Mouse (Mus musculus) hindbrain, embryonic 16.5 days (tissue): ENCODE results near the gene Mgll. TPM values are rescaled to one million over a fixed set of nuclear protein-coding genes. Genes with fewer than 3 reads are reported as not detected.

Experiments used
- ATAC-seq: fragments of 200-750 bp; cut with Nextera tagmentation; 2 replicates; pipeline ENCODE4 v1.8.0; 2017; ENCODE audit warnings: moderate TSS enrichment, moderate library complexity
- H3K27ac ChIP-seq: fragments of 300-500 bp; sonication (generic); 2 replicates; pipeline ENCODE4 v1.5.1; 2014; ENCODE audit warnings: low read depth, mild to moderate bottlenecking, control low read depth, low read length, moderate library complexity
- H3K27me3 ChIP-seq: fragments of 300-500 bp; sonication (generic); replicated peaks from 2 replicates; pipeline ENCODE4 v1.6.1; 2014; ENCODE audit warnings: low read length; ENCODE audit not compliant: control insufficient read depth, insufficient read depth
- H3K36me3 ChIP-seq: fragments of 300-500 bp; sonication (generic); 2 replicates; pipeline ENCODE4 v1.6.1; 2014; ENCODE audit warnings: mild to moderate bottlenecking, low read length, moderate library complexity, mixed read lengths; ENCODE audit not compliant: control insufficient read depth, insufficient read depth
- H3K4me1 ChIP-seq: fragments of 300-500 bp; sonication (generic); 2 replicates; pipeline ENCODE4 v1.6.1; 2014; ENCODE audit warnings: low read depth, low read length; ENCODE audit not compliant: control insufficient read depth, insufficient read depth
- H3K4me2 ChIP-seq: fragments of 300-500 bp; sonication (generic); 2 replicates; pipeline ENCODE4 v1.6.1; 2014; ENCODE audit warnings: mild to moderate bottlenecking, low read length, control low read depth, moderate library complexity
- H3K4me3 ChIP-seq: fragments of 300-500 bp; sonication (generic); 2 replicates; pipeline ENCODE4 v1.5.1; 2014; ENCODE audit warnings: mild to moderate bottlenecking, low read length, control low read depth, moderate library complexity
- H3K9ac ChIP-seq: fragments of 300-500 bp; sonication (generic); 2 replicates; pipeline ENCODE4 v1.6.1; 2014; ENCODE audit warnings: low read depth, mild to moderate bottlenecking, control low read depth, low read length, moderate library complexity
- H3K9me3 ChIP-seq: fragments of 300-500 bp; sonication (generic); 2 replicates; pipeline ENCODE4 v1.6.1; 2014; ENCODE audit warnings: mild to moderate bottlenecking, low read length, moderate library complexity; ENCODE audit not compliant: control insufficient read depth
- WGBS: fragments of 180-500 bp; shearing (Covaris S2); extraction: QIAGEN DNeasy Blood & Tissue Kit; methylation state at CpG from one replicate; pipeline ENCODE4 v1.1.7; 2014; 5-methylcytosine and 5-hydroxymethylcytosine counted together
- polyA plus RNA-seq: library from polyadenylated mRNA; unstranded; fragments of >200 nt; fragmentation: Nextera tagmentation; extraction: Ambion mirVana; gene quantifications from 2 replicates; pipeline ENCODE4 v1.2.1, GENCODE M21; 2015

Gene Mgll
- polyA plus RNA-seq, 1 experiment from 2014 or later, result 96.8 TPM

- peak overlapping the region; percentile 26; the same call in 1 of the 2 replicates for H3K9ac ChIP-seq
Observed at GRCm38 (mm10) chr6:88726252-88727211, 2.3 kb downstream of the Mgll start.

GRCm38 (mm10) chr6:88727490-88727889, 3.3 kb downstream of the Mgll start:
- H3K9ac ChIP-seq, result no peak overlapping the region
- no peak for ATAC-seq
- H3K36me3 ChIP-seq, result no peaks in the 10 kb centered on the region
- H3K27me3 ChIP-seq, result no peaks in the 10 kb centered on the region
- H3K9me3 ChIP-seq, result no peaks in the 10 kb centered on the region
- H3K4me2 ChIP-seq, result no peak overlapping the region; the same call in 1 of the 2 replicates
- peaks cover 15% of the 10 kb centered on the region for H3K4me1 ChIP-seq
- no peak overlapping the region for H3K27ac ChIP-seq
- H3K4me3 ChIP-seq, result no peak overlapping the region
- WGBS, result 79% methylated on average over 5 of the region's 5 CpGs

More at GRCm38 (mm10) chr6:88726252-88727211, 2.3 kb downstream of the Mgll start:
- Histone ChIP-seq H3K4me3 (peak overlapping the region; percentile 18), H3K4me1 (peaks cover 11% of the 10 kb centered on the region; the same call in 1 of the 2 replicates), H3K27me3 (no peaks in the 10 kb centered on the region), H3K27ac (peak overlapping the region; percentile 66), H3K9me3 (no peaks in the 10 kb centered on the region), H3K4me2 (peak overlapping the region; percentile 93), H3K36me3 (no peaks in the 10 kb centered on the region)
- ATAC-seq, result peak; percentile 71
- WGBS, result 54% methylated on average over 9 of the region's 9 CpGs

GRCm38 (mm10) chr6:88728054-88728453, 3.8 kb downstream of the Mgll start:
- ATAC-seq, result no peak
- peaks cover 18% of the 10 kb centered on the region for H3K4me1 ChIP-seq
- H3K4me2 ChIP-seq, result no peak overlapping the region
- H3K27ac ChIP-seq, result no peak overlapping the region
- WGBS, result 55% methylated on average over 7 of the region's 7 CpGs
- no peaks in the 10 kb centered on the region for H3K9me3 ChIP-seq
- no peaks in the 10 kb centered on the region for H3K36me3 ChIP-seq
- no peaks in the 10 kb centered on the region for H3K27me3 ChIP-seq
- no peak overlapping the region for H3K9ac ChIP-seq
- H3K4me3 ChIP-seq, result no peak overlapping the region

GRCm38 (mm10) chr6:88728515-88728914, 4.3 kb downstream of the Mgll start:
- no peaks in the 10 kb centered on the region for H3K9me3 ChIP-seq
- H3K9ac ChIP-seq, result no peak overlapping the region
- peaks cover 21% of the 10 kb centered on the region for H3K4me1 ChIP-seq
- no peaks in the 10 kb centered on the region for H3K27me3 ChIP-seq
- H3K4me2 ChIP-seq, result no peak overlapping the region
- ATAC-seq, result no peak
- 93% methylated on average over 5 of the region's 5 CpGs for WGBS
- H3K27ac ChIP-seq, result no peak overlapping the region
- no peaks in the 10 kb centered on the region for H3K36me3 ChIP-seq
- no peak overlapping the region for H3K4me3 ChIP-seq

GRCm38 (mm10) chr6:88731211-88731751, 7.1 kb downstream of the Mgll start:
- no peak overlapping the region for H3K27ac ChIP-seq
- no peak for ATAC-seq
- H3K4me1 ChIP-seq, result peaks cover 19% of the 10 kb centered on the region
- H3K27me3 ChIP-seq, result no peaks in the 10 kb centered on the region
- no peaks in the 10 kb centered on the region for H3K36me3 ChIP-seq
- H3K4me3 ChIP-seq, result no peak overlapping the region
- H3K9me3 ChIP-seq, result no peaks in the 10 kb centered on the region
- WGBS, result 87% methylated on average over 11 of the region's 11 CpGs
- no peak overlapping the region for H3K4me2 ChIP-seq
- no peak overlapping the region for H3K9ac ChIP-seq

- H3K9me3 ChIP-seq, result no peaks in the 10 kb centered on the region
- peaks cover 14% of the 10 kb centered on the region for H3K4me1 ChIP-seq
- H3K36me3 ChIP-seq, result no peaks in the 10 kb centered on the region
- no peak overlapping the region for H3K4me2 ChIP-seq
- no peaks in the 10 kb centered on the region for H3K27me3 ChIP-seq
- no peak; the same call in 1 of the 2 replicates for ATAC-seq
- H3K27ac ChIP-seq, result peak overlapping the region; percentile 3; the same call in 1 of the 2 replicates
- H3K4me3 ChIP-seq, result no peak overlapping the region
- H3K9ac ChIP-seq, result no peak overlapping the region
- 67% methylated on average over 3 of the region's 3 CpGs for WGBS
Observed at GRCm38 (mm10) chr6:88731991-88732390, 7.8 kb downstream of the Mgll start.

- ATAC-seq, result no peak
- no peak overlapping the region for H3K4me2 ChIP-seq
- H3K9me3 ChIP-seq, result no peaks in the 10 kb centered on the region
- no peaks in the 10 kb centered on the region for H3K27me3 ChIP-seq
- peak overlapping the region; percentile 10; the same call in 1 of the 2 replicates for H3K27ac ChIP-seq
- H3K4me1 ChIP-seq, result peaks cover 13% of the 10 kb centered on the region
- H3K36me3 ChIP-seq, result no peaks in the 10 kb centered on the region
- H3K9ac ChIP-seq, result no peak overlapping the region
- H3K4me3 ChIP-seq, result no peak overlapping the region
- WGBS, result 66% methylated on average over 17 of the region's 17 CpGs
Observed at GRCm38 (mm10) chr6:88732643-88733613, 8.7 kb downstream of the Mgll start.

GRCm38 (mm10) chr6:88736337-88736736, 12.1 kb downstream of the Mgll start:
- no peaks in the 10 kb centered on the region for H3K27me3 ChIP-seq
- H3K4me1 ChIP-seq, result peaks cover 13% of the 10 kb centered on the region
- H3K4me3 ChIP-seq, result no peak overlapping the region
- no peak overlapping the region for H3K9ac ChIP-seq
- 81% methylated on average over 8 of the region's 8 CpGs for WGBS
- ATAC-seq, result no peak
- H3K9me3 ChIP-seq, result no peaks in the 10 kb centered on the region
- H3K27ac ChIP-seq, result no peak overlapping the region
- H3K36me3 ChIP-seq, result no peaks in the 10 kb centered on the region
- H3K4me2 ChIP-seq, result no peak overlapping the region
